Mouse (Mus musculus) testis, adult 10 weeks (tissue): ENCODE measurements around the gene Pappa. TPM values are rescaled to one million over a fixed set of nuclear protein-coding genes. Genes with fewer than 3 reads are reported as not detected.

Experiments used
- polyA plus RNA-seq: library from polyadenylated mRNA; stranded (reverse); fragments of 350-450 nt; fragmentation: Illumina TruSeq; extraction: RNeasy Lipid Tissue Mini Kit (QIAGEN cat#74804); gene quantifications from one replicate; pipeline ENCODE4 v1.2.3, GENCODE M21; 2014; ENCODE audit warnings: low read depth, low replicate concordance

Pappa gene
- polyA plus RNA-seq = 1.9 TPM

GRCm38 (mm10) chr4:65123741-65124224 is at the start of gene Pappa:
Gene Pappa (plus strand): TSS chr4:65124174.

